Mouse (Mus musculus) adrenal gland, postnatal 4 days (tissue): ENCODE measurements around the gene Ccer2. TPM values are rescaled to one million over a fixed set of nuclear protein-coding genes. Genes with fewer than 3 reads are reported as not detected.

Experiments
- DNase-seq, 2 experiments: peaks; one replicate each; pipeline ENCODE4 v3.0.0; 2021 to 2022; ENCODE audit warnings: low spot score in 2 of 2, mixed read lengths in 2 of 2
- total RNA-seq, 2 experiments: library from RNA; stranded (reverse); gene quantifications; 2 replicates each; pipeline ENCODE4 v1.2.3; 2021

The Ccer2 gene
- total RNA-seq, 2 experiments from 2014 or later = not detected

DNA sequence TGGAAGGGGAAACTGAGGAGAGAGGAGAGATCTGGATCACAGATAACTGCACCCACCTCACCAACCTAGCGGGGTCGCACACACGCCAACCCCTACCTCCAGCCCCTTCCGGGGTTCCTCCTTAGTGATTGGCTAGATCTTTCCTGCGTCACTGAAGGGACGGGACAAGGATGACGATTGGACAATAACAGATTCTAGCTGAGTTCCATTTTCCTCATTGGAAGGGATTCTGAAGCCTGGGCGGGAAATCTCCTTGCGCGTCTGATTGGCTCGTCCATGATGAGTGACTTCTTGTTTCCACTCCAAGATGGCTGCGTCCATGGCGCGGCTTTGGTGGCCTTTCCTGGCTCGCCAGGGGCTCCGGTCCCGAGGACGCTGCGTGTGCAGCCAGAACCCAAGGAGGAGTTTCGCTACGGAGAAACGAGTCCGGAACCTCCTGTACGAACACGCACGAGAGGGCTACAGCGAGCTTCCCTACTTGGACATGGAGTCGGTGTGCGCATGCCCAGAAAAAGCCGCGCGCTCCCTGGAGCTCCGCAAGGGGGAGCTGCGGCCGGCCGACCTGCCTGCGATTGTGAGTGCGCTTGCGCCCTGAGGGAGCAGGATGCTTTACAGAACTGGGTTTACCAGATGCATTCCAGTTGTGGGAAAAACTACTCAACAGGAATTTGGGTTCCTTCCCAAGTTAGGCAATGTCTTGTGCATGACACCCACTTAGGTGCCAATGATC lies 14.1 kb upstream of the Ccer2 start, which contains the start of the genes Mrps12 and Sars2:
Gene Mrps12 (minus strand): TSS at position 112 of the 730 bp plus-strand sequence.
Gene Sars2 (plus strand): TSS at position 284 of the 730 bp plus-strand sequence.
- DNase-seq = peak; percentile 84 to 86

DNA sequence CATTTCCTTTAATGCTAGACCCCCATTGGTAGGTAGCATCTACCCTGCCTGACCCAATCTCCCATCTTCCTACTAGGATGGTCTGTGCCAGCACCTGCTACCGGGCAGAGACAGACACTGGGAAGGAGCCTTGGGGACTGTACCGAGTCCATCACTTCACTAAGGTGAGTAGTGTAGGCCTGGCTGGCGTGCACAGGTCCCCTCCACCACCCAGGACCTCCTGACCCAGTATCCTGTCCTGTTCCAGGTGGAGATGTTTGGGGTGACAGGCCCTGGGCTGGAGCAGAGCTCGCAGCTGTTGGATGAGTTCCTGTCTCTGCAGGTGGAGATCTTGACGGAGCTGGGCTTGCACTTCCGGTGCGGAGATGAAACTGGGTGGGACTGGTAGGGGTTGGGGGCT lies 6.0 kb upstream of the Ccer2 start:
- no peak for DNase-seq

DNA sequence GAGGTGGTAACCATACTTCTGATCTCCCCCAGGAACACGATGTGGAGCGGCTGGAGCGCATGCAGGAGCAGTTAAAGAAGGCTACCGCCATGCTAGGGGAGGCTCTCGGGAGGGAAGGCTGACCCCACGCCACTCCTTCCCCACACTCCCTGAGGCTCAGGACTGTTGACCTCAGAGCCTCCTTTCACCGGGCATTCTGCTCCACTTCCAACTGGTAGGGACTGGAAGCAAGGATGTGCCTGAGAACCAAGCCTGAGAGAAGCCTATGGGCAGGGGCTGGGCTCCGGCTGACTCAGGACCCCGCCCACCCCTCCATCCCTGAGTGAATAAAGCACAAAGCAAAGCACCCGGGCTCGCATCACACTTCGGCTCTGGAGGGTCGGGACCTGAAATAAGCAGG lies 2.6 kb downstream of the Ccer2 start:
- DNase-seq = no peak

DNA sequence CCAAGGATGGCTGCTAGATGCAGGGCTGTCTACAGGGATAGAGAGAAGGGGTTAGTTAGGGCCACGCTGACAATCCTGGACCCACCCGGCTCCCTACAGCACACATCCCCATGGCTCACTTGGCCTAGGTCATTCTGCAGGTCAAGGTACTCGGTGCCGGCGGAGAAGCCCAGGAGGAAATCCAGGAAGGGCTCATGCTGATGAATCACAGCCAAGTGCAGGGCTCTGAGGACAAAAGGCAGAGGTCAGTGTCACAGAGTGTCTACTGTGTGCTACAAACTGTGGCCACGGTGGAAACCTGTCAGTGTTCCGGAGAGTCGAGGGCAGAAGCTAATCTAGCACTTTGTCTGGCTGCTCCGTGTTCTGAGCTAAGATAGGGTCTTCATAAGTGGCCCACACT lies 5.9 kb downstream of the Ccer2 start:
- DNase-seq = no peak

DNA sequence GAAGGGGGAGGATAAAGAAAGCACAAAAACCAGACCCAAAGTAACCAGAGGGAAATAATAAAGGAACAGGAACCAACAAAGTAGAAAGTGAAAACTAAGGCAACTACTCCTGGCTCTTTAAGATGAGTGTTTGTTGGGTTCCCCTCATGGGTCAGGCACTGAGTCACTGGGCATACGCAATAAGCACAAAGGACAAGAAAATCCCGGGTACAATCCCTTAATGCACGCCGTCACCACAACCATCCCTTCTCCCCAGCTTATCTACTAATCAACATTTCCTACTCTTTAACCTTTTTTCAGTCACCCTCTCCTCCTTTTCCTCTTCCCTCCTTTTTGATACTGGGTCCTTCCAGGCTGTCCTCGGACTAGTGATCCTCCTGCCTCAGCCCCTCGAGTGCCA lies 9.2 kb downstream of the Ccer2 start:
- DNase-seq = no peak

DNA sequence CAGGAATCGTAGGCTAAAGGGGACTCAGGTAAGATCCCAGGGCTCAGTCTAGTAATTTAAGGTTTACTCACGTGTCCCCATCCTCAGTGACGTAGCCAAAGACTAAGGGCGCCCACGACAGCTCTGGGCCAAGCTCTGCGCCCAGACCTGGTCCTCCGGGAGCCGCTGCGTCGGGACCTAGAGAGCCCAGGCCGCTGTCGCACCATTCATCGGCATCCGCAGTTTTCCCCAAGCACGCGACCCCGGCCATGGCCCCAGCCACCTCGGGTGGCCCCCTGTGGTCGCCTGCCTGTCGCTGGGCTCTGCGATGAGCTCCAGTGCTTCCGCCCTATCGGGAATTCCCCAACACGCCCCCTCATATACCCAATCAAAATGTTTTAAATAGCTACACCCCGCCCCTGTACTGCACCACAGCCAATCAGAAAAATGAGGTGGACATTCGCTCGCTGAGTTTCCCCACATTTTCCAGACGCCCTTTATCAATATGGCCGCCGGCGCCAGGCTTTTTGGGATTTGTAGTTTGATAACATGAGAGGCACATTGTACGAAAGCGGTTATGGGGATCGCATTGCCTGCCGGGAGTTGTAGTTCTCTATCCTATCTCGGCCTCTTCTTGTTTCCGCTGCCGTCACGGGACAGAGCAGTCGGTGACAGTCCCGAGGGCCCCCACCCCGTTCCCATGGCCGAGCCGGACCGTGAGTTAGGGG lies 10.4 kb downstream of the Ccer2 start, which contains the start of gene Sirt2:
Gene Sirt2 (plus strand): TSS at position 563 of the 707 bp plus-strand sequence.
- peak; percentile 80 to 95 for DNase-seq

DNA sequence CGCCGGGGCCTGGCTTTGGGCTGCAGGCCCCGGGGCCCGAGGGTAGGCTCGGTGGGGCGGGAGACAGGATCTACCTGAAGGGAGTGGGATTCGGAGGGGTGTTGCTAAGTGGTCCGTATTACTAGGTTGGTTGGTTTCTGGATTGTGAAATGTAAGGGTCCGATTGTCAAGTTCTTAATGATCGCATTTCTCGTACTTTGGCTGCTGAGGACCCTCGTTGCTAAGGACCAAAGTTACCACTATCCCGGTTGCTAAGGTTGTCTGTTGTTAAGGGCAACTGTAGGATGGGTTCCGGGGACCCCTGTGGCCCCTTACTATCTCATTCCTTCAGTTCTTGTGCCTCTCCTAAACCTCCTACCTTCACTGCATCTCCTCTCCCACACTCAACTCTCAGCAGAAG lies 10.9 kb downstream of the Ccer2 start:
- DNase-seq = no peak

DNA sequence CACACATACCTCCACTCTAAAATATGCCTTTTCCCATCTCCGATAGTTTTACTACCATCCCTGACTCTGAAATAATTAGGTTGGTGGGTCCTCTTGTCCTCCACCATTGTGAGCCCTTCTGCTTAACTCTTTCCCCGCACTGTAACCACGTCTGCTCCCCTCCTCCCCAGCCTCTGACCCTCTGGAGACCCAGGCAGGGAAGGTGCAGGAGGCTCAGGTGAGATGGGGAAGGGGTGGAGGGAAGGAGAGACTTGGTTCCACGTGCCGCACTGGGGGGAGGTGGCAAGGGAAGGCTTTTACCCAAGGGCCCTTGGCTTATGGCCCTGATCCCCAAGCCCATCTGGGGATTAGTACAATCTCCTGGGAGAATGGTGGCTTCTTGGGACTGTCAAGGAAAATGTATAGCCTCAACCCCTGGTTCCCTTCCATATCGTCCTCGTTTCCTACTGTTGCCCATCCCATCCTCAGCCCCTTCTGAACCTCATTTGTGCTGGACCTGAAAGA lies 11.5 kb downstream of the Ccer2 start, which contains the start of gene Nfkbib:
Gene Nfkbib (minus strand): TSS at position 51 of the 504 bp plus-strand sequence.
- no peak for DNase-seq

DNA sequence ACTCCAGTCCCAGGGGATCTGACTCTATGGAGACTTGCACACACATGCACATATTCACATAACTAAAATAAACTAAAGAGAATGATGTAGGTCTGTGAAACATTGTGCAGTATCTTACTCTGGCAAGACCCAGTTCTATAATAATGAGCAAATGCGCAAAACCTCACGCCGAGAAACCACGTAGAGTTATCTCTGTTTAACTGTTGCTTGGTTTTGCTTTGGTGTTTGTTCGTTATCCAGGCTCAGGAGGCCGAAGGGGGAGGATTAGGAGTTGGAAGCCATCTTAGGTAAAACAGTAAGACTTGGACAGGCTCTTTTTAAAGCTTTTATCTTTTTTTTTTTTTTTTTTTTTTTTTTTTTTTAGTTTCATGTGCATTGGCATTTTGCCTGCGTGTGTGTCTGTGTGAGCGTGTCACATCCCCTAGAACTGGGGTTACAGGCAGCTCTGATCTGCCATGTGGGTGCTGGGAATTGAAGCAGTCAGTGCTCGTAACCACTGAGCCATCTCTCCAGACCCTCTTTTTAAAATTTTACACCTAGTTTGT lies 13.5 kb downstream of the Ccer2 start:
- no peak for DNase-seq

DNA sequence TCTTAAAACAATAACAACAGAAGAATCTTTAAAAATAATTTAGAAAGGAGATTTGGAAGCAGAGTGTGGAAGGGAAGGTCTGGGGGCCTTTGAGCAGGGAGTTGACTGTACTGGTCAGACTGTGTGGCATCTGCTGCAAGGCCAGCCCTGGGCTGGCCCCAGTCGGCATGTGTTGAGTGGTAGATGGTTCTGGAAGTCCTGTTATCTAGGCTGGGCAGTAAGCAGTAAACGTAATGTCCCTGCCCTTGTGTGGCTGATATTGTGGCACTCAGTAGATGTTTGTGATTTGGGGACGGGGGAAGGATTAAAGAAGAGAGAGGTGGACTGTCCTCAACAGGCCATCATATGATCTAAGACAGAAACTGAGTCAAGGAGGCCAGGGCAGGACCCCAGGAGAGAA lies 14.3 kb downstream of the Ccer2 start:
- DNase-seq = no peak

DNA sequence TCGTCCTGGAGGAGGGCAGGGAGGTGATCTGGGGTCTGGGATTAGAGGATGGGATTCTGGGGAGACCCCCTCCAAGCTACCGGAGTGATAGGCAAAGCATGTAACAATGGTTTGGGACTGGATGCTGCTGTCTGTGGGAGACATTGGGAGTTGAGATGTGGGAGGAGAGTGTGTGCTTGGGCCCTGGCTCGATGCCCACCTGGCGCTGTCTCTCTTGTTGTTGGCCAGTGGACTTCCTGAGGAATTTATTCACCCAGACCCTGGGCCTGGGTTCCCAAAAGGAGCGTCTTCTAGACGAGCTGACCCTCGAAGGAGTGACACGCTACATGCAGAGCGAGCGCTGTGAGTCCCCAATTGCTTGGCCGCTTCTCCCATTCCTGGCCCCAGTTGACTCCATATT lies 15.9 kb downstream of the Ccer2 start:
- no peak for DNase-seq

DNA sequence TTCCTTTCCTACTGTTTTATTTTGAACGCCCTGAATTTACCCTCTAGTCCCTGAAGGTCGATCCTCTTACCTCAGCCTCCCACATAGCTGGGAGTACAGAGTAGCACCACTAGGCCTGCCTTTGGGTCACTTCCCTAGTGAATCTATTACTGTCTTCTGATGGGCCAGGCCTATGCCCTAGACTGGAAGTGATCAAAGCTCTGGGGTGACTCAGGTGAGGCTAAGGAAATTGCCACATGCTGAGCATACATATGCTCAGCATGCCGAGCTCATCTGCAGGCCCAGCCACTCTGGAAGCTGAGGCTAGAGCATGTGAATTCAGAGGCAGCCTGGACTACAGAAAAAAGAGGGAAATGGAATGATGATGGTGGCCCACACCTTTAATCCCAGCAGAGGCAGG lies 17.2 kb downstream of the Ccer2 start:
- no peak for DNase-seq

DNA sequence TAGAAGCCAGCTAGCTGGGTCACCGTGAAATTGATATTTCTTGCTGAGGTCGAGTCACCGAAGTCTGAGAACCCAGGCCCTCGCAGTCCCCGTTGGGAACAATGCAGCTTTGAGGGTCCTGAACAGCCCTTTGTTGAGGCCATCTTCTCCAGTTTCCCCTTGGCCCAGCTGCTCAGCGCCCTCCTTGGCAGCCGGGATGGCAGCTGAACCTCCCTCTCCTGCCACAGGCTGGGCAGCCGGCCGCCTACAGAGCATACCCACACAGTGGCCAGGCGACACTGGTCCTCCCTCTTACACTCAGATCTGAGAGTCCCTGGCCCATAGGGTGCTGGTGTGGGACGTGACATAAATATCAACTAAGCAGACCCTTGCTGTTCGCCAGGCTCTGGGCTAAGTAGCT lies 18.2 kb downstream of the Ccer2 start:
- DNase-seq = no peak

DNA sequence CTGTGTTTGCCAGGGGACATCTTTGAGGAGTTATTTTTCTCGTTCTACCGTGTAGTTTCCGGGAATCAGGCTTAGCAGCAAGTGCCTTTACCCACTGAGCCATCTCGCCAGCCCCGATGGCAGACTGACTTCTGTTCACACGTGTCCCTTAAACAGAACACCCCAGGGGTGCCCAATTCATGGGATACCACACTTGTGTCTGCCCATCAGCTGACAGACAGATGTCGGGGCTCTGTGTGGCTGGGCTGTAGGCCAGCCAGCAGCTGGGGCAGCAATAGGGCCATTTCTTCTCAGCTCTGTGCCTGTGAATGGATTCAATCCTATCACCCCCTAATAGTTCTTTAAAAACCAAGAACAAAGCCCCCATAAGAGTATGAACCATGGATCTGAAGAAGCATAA lies 19.2 kb downstream of the Ccer2 start:
- no peak for DNase-seq

DNA sequence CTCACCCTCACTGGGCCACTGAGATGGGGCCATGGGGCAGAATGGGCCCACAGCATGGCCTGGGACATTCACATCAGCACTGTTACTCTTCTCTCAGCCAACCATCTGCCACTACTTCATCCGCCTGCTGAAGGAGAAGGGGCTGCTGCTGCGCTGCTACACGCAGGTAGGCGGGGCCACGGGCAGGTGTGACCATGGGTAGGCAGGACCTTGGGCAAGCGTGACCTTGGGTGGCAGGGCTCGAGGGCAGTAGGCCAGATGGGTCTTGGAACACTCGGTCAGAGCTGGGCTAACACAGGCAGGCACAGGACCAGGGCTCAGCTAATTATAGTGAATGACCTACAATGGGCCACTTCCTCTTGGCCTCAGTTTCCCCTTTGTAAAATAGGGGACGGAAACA lies 22.9 kb downstream of the Ccer2 start:
- no peak for DNase-seq

DNA sequence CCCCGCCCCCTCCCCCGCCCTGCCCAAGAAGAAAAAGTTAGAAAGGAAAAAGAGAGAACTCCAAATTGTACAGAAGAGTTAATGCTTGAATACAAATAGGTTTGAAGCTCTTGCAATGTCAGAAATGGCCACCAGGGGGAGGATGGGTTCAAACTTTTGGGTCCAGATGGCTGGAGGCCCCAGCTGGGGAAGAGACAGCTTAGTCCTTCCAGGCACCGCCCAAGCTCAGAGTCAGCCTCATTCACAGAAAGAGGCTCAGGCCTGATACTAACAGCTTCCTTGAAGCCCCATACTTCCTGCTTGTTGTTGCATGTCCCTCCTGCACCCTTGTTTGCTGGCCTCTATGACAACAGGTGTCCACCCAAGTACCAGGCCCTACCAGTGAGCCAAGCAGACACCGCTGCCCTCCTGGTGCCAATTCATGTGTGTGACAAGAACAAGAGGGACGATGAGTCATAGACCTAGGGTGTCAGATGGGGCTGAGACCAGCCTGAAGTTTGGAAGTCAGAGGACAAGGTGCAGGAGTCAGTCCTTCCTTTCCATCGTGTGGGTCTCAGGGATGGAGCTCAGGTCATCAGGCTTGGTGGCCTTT lies 24.2 kb downstream of the Ccer2 start:
- DNase-seq = peak; percentile 82 to 83

DNA sequence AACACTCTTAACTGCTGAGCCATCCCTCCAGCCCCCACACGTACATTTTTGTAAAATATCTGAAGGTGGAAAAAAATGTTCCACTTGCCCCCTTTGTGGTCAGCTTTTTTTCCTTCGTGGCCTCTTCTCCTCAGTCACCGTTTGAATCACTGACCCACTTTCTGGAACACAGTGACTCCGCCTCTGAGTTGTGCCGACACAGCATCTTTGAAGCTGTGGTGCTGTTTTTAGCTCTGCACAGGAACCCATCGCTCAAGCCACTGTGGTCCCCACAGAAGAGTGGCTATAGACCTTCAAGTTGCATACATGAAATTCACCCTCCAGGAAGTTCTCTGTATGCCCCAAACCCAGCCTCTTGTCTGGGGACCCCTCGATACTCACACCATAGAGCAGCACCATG lies 24.9 kb downstream of the Ccer2 start:
- no peak for DNase-seq

DNA sequence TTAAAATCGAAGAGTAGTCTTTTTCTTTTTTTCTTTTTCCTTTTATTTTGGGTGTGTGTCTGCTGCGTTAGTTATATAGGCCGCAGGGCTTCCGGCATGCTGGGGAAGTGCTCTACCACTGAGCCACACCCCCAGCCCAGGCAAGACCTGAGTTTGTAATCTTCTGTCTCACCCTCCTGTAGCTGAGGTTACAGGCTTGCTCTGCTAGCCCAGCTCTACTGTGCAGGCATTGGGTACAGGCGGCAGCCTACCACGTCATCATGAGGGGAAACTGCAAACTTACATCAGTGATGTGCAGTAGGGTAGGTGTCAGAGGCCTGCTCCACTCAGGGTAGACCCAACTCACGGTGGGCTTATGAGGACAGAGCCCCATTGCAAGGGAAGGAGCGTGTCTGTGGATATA lies 25.3 kb downstream of the Ccer2 start:
- DNase-seq = no peak

DNA sequence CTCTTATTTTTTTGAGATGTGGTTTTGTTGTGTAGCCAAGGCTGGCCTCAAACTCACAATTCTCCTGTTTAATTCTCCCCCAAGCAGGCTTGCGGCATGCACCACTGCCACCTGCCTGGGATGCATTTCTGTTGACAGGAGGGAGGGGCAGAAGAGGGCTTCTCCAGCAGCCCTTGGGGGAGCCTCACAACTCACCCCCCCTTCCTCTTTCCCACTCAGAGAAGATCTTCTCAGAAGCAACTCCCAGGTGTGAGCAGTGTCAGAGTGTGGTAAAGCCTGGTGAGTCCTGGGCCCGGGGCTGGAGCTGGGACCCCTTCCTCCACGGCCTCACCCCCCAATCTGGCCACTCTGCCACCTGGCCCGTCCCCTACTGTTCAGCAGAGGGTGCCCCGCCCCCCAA lies 29.2 kb downstream of the Ccer2 start:
- no peak for DNase-seq

DNA sequence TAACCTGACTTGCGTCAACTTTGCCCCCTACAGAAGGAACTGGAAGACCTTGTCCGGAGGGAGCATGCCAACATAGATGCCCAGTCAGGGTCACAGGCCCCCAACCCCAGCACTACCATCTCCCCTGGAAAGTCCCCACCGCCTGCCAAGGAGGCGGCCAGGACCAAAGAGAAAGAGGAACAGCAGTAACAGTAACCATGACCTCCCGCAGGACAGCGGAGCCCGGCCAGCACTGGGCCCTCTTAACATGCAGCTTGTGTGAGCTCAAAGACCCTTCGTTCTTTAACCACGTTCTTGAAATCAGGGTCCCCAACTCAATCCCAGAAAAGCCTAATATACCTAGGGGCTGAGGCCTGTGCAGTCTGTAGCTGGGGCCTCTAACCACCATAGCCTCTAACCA lies 31.9 kb downstream of the Ccer2 start:
- no peak for DNase-seq

DNA sequence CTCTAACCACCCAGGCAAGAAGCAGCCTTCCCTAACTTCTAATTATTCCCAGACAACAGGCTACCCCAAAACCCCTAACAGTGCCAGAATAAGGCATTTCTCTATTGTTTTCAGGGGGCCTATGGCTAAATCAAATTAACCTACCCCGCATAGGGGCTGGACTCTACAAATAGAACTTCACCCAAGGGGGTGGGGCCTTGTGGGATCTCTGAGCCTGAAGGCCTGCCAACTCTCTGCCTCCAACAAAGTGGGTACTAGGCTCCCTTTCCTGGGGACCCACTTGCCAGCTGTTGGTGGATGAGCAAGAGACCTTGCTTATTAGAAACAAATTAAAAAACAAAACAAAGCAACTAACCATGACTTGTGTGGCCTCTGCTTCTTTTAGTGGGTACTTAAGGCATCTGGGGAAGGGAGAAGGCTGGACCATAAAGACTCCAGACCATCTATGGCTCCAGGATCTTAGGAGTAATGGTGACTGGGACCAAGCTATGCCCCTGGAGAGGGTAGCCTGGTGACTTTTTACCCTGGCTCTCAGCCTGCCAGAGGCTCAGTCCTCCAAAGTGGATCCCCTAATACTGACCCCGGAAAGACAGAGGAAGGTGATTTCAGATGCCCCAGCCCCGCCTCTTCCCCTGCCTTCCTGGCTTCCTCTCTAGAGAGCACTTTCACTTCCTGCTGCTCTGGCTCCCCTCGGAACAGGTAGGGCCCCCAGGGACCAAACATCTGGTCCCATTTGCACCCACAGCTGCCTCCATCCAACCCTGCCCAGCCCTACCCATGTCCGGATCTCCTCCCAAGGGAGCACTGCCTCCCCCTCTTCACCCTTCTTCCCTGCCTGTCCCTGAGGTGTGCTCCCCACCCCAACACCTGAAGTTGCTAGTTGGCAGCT lies 32.6 kb downstream of the Ccer2 start, which contains the start of gene Rinl:
Gene Rinl (plus strand): TSS at position 663 of the 889 bp plus-strand sequence.
- DNase-seq = no peak
